Mouse (Mus musculus) liver, embryonic 11.5 days (tissue): ENCODE measurements around the gene Wdr1. TPM values are rescaled to one million over a fixed set of nuclear protein-coding genes. Genes with fewer than 3 reads are reported as not detected.

Experiments
- polyA plus RNA-seq: library from polyadenylated mRNA; unstranded; fragments of >200 nt; fragmentation: Nextera tagmentation; extraction: Ambion mirVana; gene quantifications from 2 replicates; pipeline ENCODE4 v1.2.1, GENCODE M21; 2014

The Wdr1 gene
- polyA plus RNA-seq, 1 experiment from 2014 or later = 178 TPM

Other genes starting within 250 kb of the Wdr1 start
- gene Drd5, start 243.9 kb downstream of the Wdr1 start, polyA plus RNA-seq = not detected in 2 replicates
- gene Slc2a9, start 60.1 kb downstream of the Wdr1 start, polyA plus RNA-seq = 0.60 and 1.8 TPM in 2 replicates
- 10.2 and 12.4 TPM in 2 replicates for gene Zfp518b, start 121.6 kb upstream of the Wdr1 start, polyA plus RNA-seq